Mouse (Mus musculus) megakaryocyte, adult 5-6 weeks (primary cell): Measurements from ENCODE around the gene Gm5726. TPM values are rescaled to one million over a fixed set of nuclear protein-coding genes. Genes with fewer than 3 reads are reported as not detected.
"Not testable (repeated sequence)": the region's sequence is repeated elsewhere in the genome, so short reads cannot be mapped to it uniquely, and the experiment has no call there.

ENCODE experiments used
- ATAC-seq: 2 replicates; pipeline ENCODE4 v1.8.0; 2016; ENCODE audit warnings: mild to moderate bottlenecking, inconsistent platforms; ENCODE audit not compliant: poor library complexity, severe bottlenecking
- total RNA-seq, 2 experiments: library from RNA; stranded (forward) in 1 of 2; stranded (reverse) in 1 of 2; fragments of 153-499, 151-499 nt in 1 of 2; fragments of 221-1000, 200-1000 nt in 1 of 2; gene quantifications; 2 replicates each; pipeline versions ENCODE4 v1.2.3 to v1.2.4; 2015 to 2017

Gm5726 gene
- total RNA-seq (2015) (not detected in 2 replicates), total RNA-seq (2017) (not detected in 2 replicates)

DNA sequence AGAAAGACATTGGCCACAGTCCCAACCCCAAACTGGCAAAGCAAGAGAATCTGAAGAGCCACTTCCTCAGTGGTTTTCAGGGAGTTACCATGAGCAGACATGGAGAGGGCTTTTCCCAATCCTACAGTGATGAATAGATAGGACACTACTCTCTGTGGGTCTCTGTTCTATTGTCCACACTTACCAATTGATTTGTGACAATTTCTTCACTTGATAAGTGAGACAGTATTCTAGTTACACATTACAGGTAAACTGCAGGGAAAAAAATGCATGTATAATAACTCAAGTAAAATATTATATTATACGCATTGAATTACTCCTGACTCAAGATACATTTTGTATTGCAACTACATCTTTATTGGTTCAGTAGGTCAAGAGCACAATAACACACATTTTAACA lies at the start of gene Gm5726:
Gene Gm5726, minus strand, starts transcription at position 101 of the 400 bp plus-strand sequence.
- ATAC-seq, result not testable (repeated sequence)

DNA sequence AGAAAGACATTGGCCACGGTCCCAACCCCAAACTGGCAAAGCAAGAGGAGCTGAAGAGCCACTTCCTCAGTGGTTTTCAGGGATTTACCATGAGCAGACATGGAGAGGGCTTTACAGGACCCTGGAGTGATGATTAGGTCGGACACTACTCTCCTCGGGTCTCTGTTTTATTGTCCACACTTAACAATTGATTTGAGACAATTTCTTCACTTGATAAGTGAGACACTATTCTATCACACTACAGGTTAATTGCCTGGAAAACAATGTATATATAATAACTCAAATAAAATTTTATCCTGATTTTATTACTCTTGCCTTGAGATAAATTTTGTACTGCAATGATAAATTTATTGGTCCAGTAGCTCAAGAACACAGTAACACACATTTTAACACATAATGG lies 30.6 kb upstream of the Gm5726 start, which contains the start of gene Gm4141:
Gene Gm4141, minus strand, starts transcription at position 101 of the 400 bp plus-strand sequence.
- not testable (repeated sequence) for ATAC-seq

DNA sequence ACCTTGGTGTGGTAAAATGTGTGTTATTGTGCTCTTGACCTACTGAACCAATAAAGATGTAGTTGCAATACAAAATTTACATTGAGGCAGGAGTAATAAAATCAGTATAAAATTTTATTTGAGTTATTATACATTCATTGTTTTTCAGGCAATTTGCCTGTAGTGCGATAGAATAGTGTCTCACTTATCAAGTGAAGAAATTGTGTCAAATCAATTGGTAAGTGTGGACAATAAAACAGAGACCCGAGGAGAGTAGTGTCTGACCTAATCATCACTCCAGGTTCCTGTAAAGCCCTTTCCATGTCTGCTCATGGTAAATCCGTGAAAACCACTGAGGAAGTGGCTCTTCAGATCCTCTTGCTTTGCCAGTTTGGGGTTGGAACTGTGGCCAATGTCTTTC lies 12.0 kb downstream of the Gm5726 start, which contains the start of gene Vmn1r104:
Gene Vmn1r104, plus strand, starts transcription at position 301 of the 400 bp plus-strand sequence.
- ATAC-seq, result not testable (repeated sequence)

DNA sequence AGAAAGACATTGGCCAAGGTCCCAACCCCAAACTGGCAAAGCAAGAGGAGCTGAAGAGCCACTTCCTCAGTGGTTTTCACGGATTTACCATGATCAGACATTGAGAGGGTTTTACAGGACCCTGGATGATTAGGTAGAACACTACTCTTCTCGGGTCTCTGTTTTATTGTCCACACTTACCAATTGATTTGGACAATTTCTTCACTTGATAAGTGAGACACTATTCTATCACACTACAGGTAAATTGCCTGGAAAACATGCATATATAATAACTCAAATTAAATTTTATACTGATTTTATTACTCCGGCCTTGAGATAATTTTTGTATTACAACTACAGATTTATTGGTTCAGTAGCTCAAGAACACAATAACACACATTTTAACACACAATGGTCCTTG lies 35.1 kb downstream of the Gm5726 start, which contains the start of gene Vmn1r103:
Gene Vmn1r103, minus strand, starts transcription at position 101 of the 400 bp plus-strand sequence.
- not testable (repeated sequence) for ATAC-seq

Other genes with a start within 250 kb of the Gm5726 start
- gene Gm4133, start 211.7 kb downstream of the Gm5726 start, total RNA-seq (2015), result not detected in 2 replicates
- gene Gm4133, start 211.7 kb downstream of the Gm5726 start, total RNA-seq (2017), result not detected in 2 replicates
- not detected in 2 replicates for gene Gm5728, start 170.3 kb downstream of the Gm5726 start, total RNA-seq (2015)
- gene Gm5728, start 170.3 kb downstream of the Gm5726 start, total RNA-seq (2017), result not detected in 2 replicates
- gene Vmn1r100, start 127.8 kb downstream of the Gm5726 start, total RNA-seq (2015), result not detected in 2 replicates
- not detected in 2 replicates for gene Vmn1r100, start 127.8 kb downstream of the Gm5726 start, total RNA-seq (2017)
- gene Vmn1r101, start 103.2 kb downstream of the Gm5726 start, total RNA-seq (2015), result not detected in 2 replicates
- gene Vmn1r101, start 103.2 kb downstream of the Gm5726 start, total RNA-seq (2017), result not detected in 2 replicates
- not detected in 2 replicates for gene Gm10670, start 70.8 kb downstream of the Gm5726 start, total RNA-seq (2015)
- not detected in 2 replicates for gene Gm10670, start 70.8 kb downstream of the Gm5726 start, total RNA-seq (2017)
- not detected in 2 replicates for gene Vmn1r103, start 35.2 kb downstream of the Gm5726 start, total RNA-seq (2015)
- not detected in 2 replicates for gene Vmn1r103, start 35.2 kb downstream of the Gm5726 start, total RNA-seq (2017)
- gene Vmn1r104, start 11.9 kb downstream of the Gm5726 start, total RNA-seq (2015), result not detected in 2 replicates
- not detected in 2 replicates for gene Vmn1r104, start 11.9 kb downstream of the Gm5726 start, total RNA-seq (2017)
- gene Gm4141, start 30.5 kb upstream of the Gm5726 start, total RNA-seq (2015), result not detected in 2 replicates
- not detected in 2 replicates for gene Gm4141, start 30.5 kb upstream of the Gm5726 start, total RNA-seq (2017)
- gene Gm4513, start 53.3 kb upstream of the Gm5726 start, total RNA-seq (2015), result not detected in 2 replicates
- not detected in 2 replicates for gene Gm4513, start 53.3 kb upstream of the Gm5726 start, total RNA-seq (2017)
- gene Vmn1r107, start 123.2 kb upstream of the Gm5726 start, total RNA-seq (2015), result not detected in 2 replicates
- not detected in 2 replicates for gene Vmn1r107, start 123.2 kb upstream of the Gm5726 start, total RNA-seq (2017)
- gene Vmn1r111, start 157.5 kb upstream of the Gm5726 start, total RNA-seq (2015), result not detected in 2 replicates
- gene Vmn1r111, start 157.5 kb upstream of the Gm5726 start, total RNA-seq (2017), result not detected in 2 replicates
- not detected in 2 replicates for gene Gm10668, start 184.9 kb upstream of the Gm5726 start, total RNA-seq (2015)
- not detected in 2 replicates for gene Gm10668, start 184.9 kb upstream of the Gm5726 start, total RNA-seq (2017)
- not detected in 2 replicates for gene Vmn1r112, start 225.4 kb upstream of the Gm5726 start, total RNA-seq (2015)
- gene Vmn1r112, start 225.4 kb upstream of the Gm5726 start, total RNA-seq (2017), result not detected in 2 replicates
- not detected in 2 replicates for gene Vmn1r113, start 241.5 kb upstream of the Gm5726 start, total RNA-seq (2015)
- gene Vmn1r113, start 241.5 kb upstream of the Gm5726 start, total RNA-seq (2017), result not detected in 2 replicates